Mouse (Mus musculus): ENCODE measurements around the gene Pkd2l1. TPM values are rescaled to one million over a fixed set of nuclear protein-coding genes. Genes with fewer than 3 reads are reported as not detected.

Gene Pkd2l1
- polyA plus RNA-seq, 2 experiments: 0.03 TPM; not detected in 1

DNA sequence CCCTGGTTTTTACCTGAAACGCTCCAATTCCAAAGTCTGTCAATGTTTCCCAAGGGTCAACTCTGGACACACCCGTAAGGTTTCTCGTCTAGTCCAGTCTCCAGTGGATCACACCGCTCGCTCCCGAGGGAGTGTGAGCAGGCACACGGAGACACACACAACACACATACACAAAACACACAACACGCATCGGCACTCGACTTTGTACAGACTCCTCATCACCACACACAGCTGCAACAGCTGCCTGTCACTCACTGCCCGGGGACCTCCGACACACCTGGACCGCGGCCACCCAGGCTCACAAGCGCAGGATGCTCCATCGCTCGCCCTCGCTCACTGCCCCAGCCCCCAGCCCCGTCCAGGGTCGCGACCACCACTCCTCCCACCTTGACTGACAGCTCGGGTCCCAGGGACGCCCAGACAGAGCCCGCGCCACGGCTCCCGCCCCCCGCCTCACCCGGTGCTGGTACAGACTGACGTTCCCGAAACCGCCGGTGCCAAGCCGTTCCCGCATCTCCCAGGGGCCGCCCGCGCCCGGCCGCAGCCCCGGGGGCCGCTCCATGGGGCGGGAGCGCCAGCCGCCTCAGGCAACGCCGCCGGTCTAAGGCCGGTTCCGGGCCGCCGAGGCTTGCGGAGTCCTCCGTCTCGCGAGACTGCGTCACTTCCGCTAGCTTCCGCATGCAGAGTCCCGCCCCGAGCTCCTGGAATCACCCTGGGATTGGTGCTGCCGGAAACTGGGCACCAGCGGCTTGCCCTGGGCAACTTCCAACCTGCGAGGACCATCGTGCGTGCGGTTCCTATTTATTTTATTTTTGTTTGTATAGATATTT lies 85.2 kb downstream of the Pkd2l1 start, which contains the start of gene Chuk:
Gene Chuk, minus strand, starts transcription at position 650 of the 830 bp plus-strand sequence.
- Histone ChIP-seq H3K4me2 (replicated peaks; ENCODE audit: low read depth, low read length, severe bottlenecking) (peak within 1 kb of the TSS; percentile 89), H3K9ac (ENCODE audit: low read depth, low read length, severe bottlenecking) (peak within 1 kb of the TSS; percentile 94), H3K36me3 (ENCODE audit: control insufficient read depth, insufficient read depth, low read length) (peaks cover 21% of the 10 kb centered on the region), H3K9me3 (ENCODE audit: control insufficient read depth, low read length) (no peaks in the 10 kb centered on the region), H3K4me3 (replicated peaks; ENCODE audit: low read length) (peak within 1 kb of the TSS; percentile 90), H3K27me3 (ENCODE audit: control insufficient read depth, insufficient read depth, low read length) (no peaks in the 10 kb centered on the region), H3K4me1 (ENCODE audit: control insufficient read depth, insufficient read depth, low read length) (peaks cover 10% of the 10 kb centered on the region), H3K27ac (replicated peaks; ENCODE audit: low read depth, low read length) (peak within 1 kb of the TSS; percentile 39; the same call in 1 of the 2 replicates)
- WGBS: 1% methylated on average over 62 of the region's 67 CpGs
- TF ChIP-seq POLR2A (IDR thresholded peaks at IDR 0.05; ENCODE audit: borderline replicate concordance, extremely low read depth, insufficient read depth, insufficient read length): peak; percentile 62; the same call in 1 of the 2 replicates
- ATAC-seq (ENCODE audit: low FRiP score, low read depth) (peak; percentile 97), DNase-seq (ENCODE audit: low spot score) (peak; percentile 96)

DNA sequence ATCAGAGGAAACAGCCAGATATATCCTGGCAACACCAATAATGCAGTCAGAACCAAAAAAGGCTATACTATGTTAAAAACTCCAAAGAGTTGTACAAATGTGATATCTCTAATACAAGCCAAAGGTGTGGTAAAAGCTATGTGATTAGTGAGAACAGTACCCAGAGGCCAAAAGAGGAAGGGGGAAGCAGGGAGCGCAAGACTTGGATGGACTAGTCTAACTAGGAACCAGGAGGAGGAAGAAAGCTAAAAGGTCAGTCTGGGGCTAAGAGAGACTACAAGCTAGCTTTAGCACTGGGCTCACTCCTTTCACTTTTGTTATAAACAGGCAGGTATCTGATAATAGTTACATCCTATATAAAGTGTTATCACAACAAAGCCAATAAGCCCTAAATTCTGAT lies 87.8 kb downstream of the Pkd2l1 start:
- Histone ChIP-seq H3K4me2 (replicated peaks; ENCODE audit: low read depth, low read length, severe bottlenecking) (no peak overlapping the region), H3K36me3 (ENCODE audit: control insufficient read depth, insufficient read depth, low read length) (peaks cover 26% of the 10 kb centered on the region), H3K27ac (replicated peaks; ENCODE audit: low read depth, low read length) (no peak overlapping the region), H3K4me1 (ENCODE audit: control insufficient read depth, insufficient read depth, low read length) (peaks cover 10% of the 10 kb centered on the region), H3K4me3 (replicated peaks; ENCODE audit: low read length) (no peak overlapping the region), H3K9me3 (ENCODE audit: control insufficient read depth, low read length) (no peaks in the 10 kb centered on the region), H3K27me3 (ENCODE audit: control insufficient read depth, insufficient read depth, low read length) (no peaks in the 10 kb centered on the region), H3K9ac (ENCODE audit: low read depth, low read length, severe bottlenecking) (no peak overlapping the region)
- DNase-seq (ENCODE audit: low spot score) (no peak), ATAC-seq (ENCODE audit: low FRiP score, low read depth) (no peak)
- 88% methylated on average over 1 of the region's 1 CpGs for WGBS
- no peak for TF ChIP-seq POLR2A (IDR thresholded peaks at IDR 0.05; ENCODE audit: borderline replicate concordance, extremely low read depth, insufficient read depth, insufficient read length)

DNA sequence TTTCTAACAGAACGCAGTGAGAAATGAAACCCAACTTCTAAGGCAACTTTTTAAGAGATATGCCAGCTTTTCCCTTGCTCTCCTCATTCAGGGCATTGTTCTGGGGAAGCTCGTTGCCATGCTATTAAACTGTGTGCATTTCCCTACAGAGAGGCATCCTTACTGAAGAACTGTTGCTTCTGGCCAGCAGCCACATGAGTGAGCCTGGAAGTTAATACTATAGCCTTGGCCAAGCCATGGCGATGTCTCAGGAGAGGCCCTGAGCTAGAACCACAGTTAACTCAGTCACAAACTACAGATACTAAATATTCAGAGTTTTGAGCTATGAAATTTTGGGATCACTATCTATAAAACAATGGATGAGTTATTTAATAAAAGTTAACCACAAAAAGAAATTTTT lies 89.2 kb downstream of the Pkd2l1 start:
- no peak for DNase-seq (ENCODE audit: low spot score)
- Histone ChIP-seq H3K4me1 (ENCODE audit: control insufficient read depth, insufficient read depth, low read length) (peaks cover 8% of the 10 kb centered on the region), H3K27ac (replicated peaks; ENCODE audit: low read depth, low read length) (no peak overlapping the region), H3K4me2 (replicated peaks; ENCODE audit: low read depth, low read length, severe bottlenecking) (no peak overlapping the region), H3K9ac (ENCODE audit: low read depth, low read length, severe bottlenecking) (no peak overlapping the region), H3K4me3 (replicated peaks; ENCODE audit: low read length) (no peak overlapping the region), H3K9me3 (ENCODE audit: control insufficient read depth, low read length) (no peaks in the 10 kb centered on the region), H3K36me3 (ENCODE audit: control insufficient read depth, insufficient read depth, low read length) (peaks cover 27% of the 10 kb centered on the region), H3K27me3 (ENCODE audit: control insufficient read depth, insufficient read depth, low read length) (no peaks in the 10 kb centered on the region)
- WGBS: 89% methylated on average over 3 of the region's 3 CpGs
- no peak for ATAC-seq (ENCODE audit: low FRiP score, low read depth)
- TF ChIP-seq POLR2A (IDR thresholded peaks at IDR 0.05; ENCODE audit: borderline replicate concordance, extremely low read depth, insufficient read depth, insufficient read length): no peak

DNA sequence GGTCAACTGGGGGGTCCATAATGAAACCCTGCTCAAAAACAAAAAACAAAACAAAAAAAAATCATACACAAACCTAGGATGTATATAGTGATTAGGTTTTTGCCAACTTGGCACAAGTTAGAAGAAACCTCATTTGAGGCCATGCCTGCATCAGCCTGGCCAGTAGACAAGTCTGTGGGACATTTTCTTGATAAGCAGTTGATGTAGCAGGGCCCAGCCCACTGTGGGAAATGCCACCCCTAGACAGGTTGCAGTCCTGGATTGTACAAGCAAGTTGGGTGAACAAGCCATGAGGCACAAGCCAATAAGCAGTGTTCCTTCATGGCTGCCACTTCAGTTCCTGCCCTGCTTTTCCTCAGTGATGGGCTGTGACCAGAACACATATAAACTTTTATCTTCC lies 91.4 kb downstream of the Pkd2l1 start:
- no peak for DNase-seq (ENCODE audit: low spot score)
- no peak for ATAC-seq (ENCODE audit: low FRiP score, low read depth)
- TF ChIP-seq POLR2A (IDR thresholded peaks at IDR 0.05; ENCODE audit: borderline replicate concordance, extremely low read depth, insufficient read depth, insufficient read length): no peak
- H3K9ac ChIP-seq (ENCODE audit: low read depth, low read length, severe bottlenecking): no peak overlapping the region
- no peaks in the 10 kb centered on the region for H3K27me3 ChIP-seq (ENCODE audit: control insufficient read depth, insufficient read depth, low read length)
- H3K27ac ChIP-seq (replicated peaks; ENCODE audit: low read depth, low read length): no peak overlapping the region
- H3K4me1 ChIP-seq (ENCODE audit: control insufficient read depth, insufficient read depth, low read length): no peaks in the 10 kb centered on the region
- 0 out of 2 replicates have a peak, but pooled peaks cover under 1% of the 10 kb centered on the region for H3K9me3 ChIP-seq (ENCODE audit: control insufficient read depth, low read length)
- H3K36me3 ChIP-seq (ENCODE audit: control insufficient read depth, insufficient read depth, low read length): peaks cover 46% of the 10 kb centered on the region
- H3K4me3 ChIP-seq (replicated peaks; ENCODE audit: low read length): no peak overlapping the region
- no peak overlapping the region for H3K4me2 ChIP-seq (replicated peaks; ENCODE audit: low read depth, low read length, severe bottlenecking)

Other genes with a start within 250 kb of the Pkd2l1 start
- 0.19 and 0.26 TPM in 2 replicates for gene Cpn1, start 205.9 kb downstream of the Pkd2l1 start, polyA plus RNA-seq (2012; rRNA removed)
- 0.14 TPM in 1 of 2 replicates, not detected in the other for gene Cpn1, start 205.9 kb downstream of the Pkd2l1 start, polyA plus RNA-seq (2014; fragmentation: Nextera tagmentation; extraction: Ambion mirVana)
- gene Cyp2c23, start 163.2 kb downstream of the Pkd2l1 start, polyA plus RNA-seq (2012; rRNA removed): 0.04 and 0.05 TPM in 2 replicates
- 0.12 TPM in 1 of 2 replicates, not detected in the other for gene Cyp2c23, start 163.2 kb downstream of the Pkd2l1 start, polyA plus RNA-seq (2014; fragmentation: Nextera tagmentation; extraction: Ambion mirVana)
- 31.4 and 35.9 TPM in 2 replicates for gene Erlin1, start 122.7 kb downstream of the Pkd2l1 start, polyA plus RNA-seq (2012; rRNA removed)
- 32.3 and 38.0 TPM in 2 replicates for gene Erlin1, start 122.7 kb downstream of the Pkd2l1 start, polyA plus RNA-seq (2014; fragmentation: Nextera tagmentation; extraction: Ambion mirVana)
- 60.3 and 64.9 TPM in 2 replicates for gene Chuk, start 85.0 kb downstream of the Pkd2l1 start, polyA plus RNA-seq (2012; rRNA removed)
- 37.0 and 42.2 TPM in 2 replicates for gene Chuk, start 85.0 kb downstream of the Pkd2l1 start, polyA plus RNA-seq (2014; fragmentation: Nextera tagmentation; extraction: Ambion mirVana)
- gene Cwf19l1, start 56.6 kb downstream of the Pkd2l1 start, polyA plus RNA-seq (2012; rRNA removed): 21.6 and 25.2 TPM in 2 replicates
- gene Cwf19l1, start 56.6 kb downstream of the Pkd2l1 start, polyA plus RNA-seq (2014; fragmentation: Nextera tagmentation; extraction: Ambion mirVana): 26.3 and 29.6 TPM in 2 replicates
- 50.5 and 74.8 TPM in 2 replicates for gene Bloc1s2, start 46.0 kb downstream of the Pkd2l1 start, polyA plus RNA-seq (2012; rRNA removed)
- 82.1 and 87.5 TPM in 2 replicates for gene Bloc1s2, start 46.0 kb downstream of the Pkd2l1 start, polyA plus RNA-seq (2014; fragmentation: Nextera tagmentation; extraction: Ambion mirVana)
- not detected in 2 replicates for gene Scd3, start 10.8 kb upstream of the Pkd2l1 start, polyA plus RNA-seq (2012; rRNA removed)
- gene Scd3, start 10.8 kb upstream of the Pkd2l1 start, polyA plus RNA-seq (2014; fragmentation: Nextera tagmentation; extraction: Ambion mirVana): 0.21 TPM in 1 of 2 replicates, not detected in the other
- 274 and 383 TPM in 2 replicates for gene Scd2, start 101.2 kb upstream of the Pkd2l1 start, polyA plus RNA-seq (2012; rRNA removed)
- 216 and 218 TPM in 2 replicates for gene Scd2, start 101.2 kb upstream of the Pkd2l1 start, polyA plus RNA-seq (2014; fragmentation: Nextera tagmentation; extraction: Ambion mirVana)
- 0.76 and 0.80 TPM in 2 replicates for gene Scd4, start 140.7 kb upstream of the Pkd2l1 start, polyA plus RNA-seq (2012; rRNA removed)
- gene Scd4, start 140.7 kb upstream of the Pkd2l1 start, polyA plus RNA-seq (2014; fragmentation: Nextera tagmentation; extraction: Ambion mirVana): 0.12 and 0.35 TPM in 2 replicates
- gene Scd1, start 215.4 kb upstream of the Pkd2l1 start, polyA plus RNA-seq (2012; rRNA removed): 19.5 and 27.7 TPM in 2 replicates
- 6.8 and 7.4 TPM in 2 replicates for gene Scd1, start 215.4 kb upstream of the Pkd2l1 start, polyA plus RNA-seq (2014; fragmentation: Nextera tagmentation; extraction: Ambion mirVana)